Mouse (Mus musculus) thymus, postnatal 25 days (tissue): ENCODE results near the gene Tmem52b.

ENCODE experiments used
- DNase-seq: peaks from one replicate; pipeline ENCODE4 v3.0.0; 2022

The Tmem52b gene

GRCm38 (mm10) chr6:129532942-129533860 lies 20.8 kb downstream of the Tmem52b start, which contains the start of gene Gabarapl1:
Gabarapl1 (plus strand) TSS chr6:129533160.
- peak; percentile 53 for DNase-seq

- no peak for DNase-seq
These were observed 21.7 kb downstream of the Tmem52b start for GRCm38 (mm10) chr6:129534057-129534456.

- DNase-seq, result no peak
These were observed 22.4 kb downstream of the Tmem52b start for GRCm38 (mm10) chr6:129534627-129535190.

- DNase-seq, result no peak
These were observed 23.4 kb downstream of the Tmem52b start for GRCm38 (mm10) chr6:129535723-129536122.

GRCm38 (mm10) chr6:129538555-129538954 lies 26.2 kb downstream of the Tmem52b start:
- DNase-seq, result no peak

- no peak for DNase-seq
These were observed 29.6 kb downstream of the Tmem52b start for GRCm38 (mm10) chr6:129541931-129542330.

GRCm38 (mm10) chr6:129542540-129542939 lies 30.2 kb downstream of the Tmem52b start:
- no peak for DNase-seq

GRCm38 (mm10) chr6:129543709-129544606 lies 31.6 kb downstream of the Tmem52b start:
- peak; percentile 44 for DNase-seq

GRCm38 (mm10) chr6:129547277-129547676 lies 34.9 kb downstream of the Tmem52b start:
- no peak for DNase-seq

GRCm38 (mm10) chr6:129548009-129548408 lies 35.7 kb downstream of the Tmem52b start:
- DNase-seq, result no peak

GRCm38 (mm10) chr6:129557298-129558023 lies 45.1 kb downstream of the Tmem52b start:
- no peak for DNase-seq

GRCm38 (mm10) chr6:129558946-129559640 lies 46.7 kb downstream of the Tmem52b start:
- DNase-seq, result peak; percentile 67

- DNase-seq, result no peak
These were observed 47.3 kb downstream of the Tmem52b start for GRCm38 (mm10) chr6:129559641-129560027.

GRCm38 (mm10) chr6:129565257-129565656 lies 52.9 kb downstream of the Tmem52b start:
- DNase-seq, result no peak
